8 mouse cellular contexts compared by ENCODE assay signal in the genomic region with DNA sequence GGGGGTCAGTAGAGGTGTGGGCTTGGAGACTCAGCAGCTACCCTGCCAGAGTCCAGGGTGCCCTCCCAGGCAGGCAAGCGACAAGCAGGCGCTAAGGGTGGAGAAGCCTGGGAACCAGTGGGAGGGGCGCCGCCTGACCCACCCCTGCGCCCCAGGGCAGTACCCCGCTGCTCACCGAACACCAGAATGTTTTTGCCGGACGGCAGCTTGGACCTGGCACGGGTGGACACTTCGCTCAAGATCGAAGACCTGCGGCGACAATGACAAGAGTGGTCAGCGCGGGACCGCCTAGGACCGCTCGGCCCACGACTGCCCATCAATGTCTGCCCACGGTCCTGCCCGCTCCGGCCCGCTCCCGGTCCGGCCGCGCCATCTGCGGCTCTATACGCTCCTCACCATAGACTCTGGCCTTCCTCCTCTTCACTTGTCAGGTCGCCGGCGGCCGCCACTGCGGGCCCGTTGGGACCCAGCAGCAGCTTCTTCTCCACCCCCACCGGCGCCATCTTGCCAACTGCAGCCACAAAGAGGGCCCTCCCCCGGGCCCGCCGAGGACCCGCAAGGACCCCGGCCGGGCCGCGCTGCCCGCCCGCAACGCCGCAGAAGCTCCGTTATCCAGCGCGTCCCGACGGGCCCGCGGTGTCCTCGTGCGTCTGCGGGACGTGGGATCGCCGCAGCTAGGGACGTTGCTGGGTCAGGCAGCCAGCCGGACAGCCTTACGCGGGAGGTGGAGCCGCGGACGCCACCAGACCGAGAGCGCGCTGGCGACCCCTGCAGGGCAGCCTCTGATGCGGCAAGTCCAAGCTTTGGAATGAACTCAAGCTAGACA. TPM values are rescaled to one million over a fixed set of nuclear protein-coding genes. Genes with fewer than 3 reads are reported as not detected.
DNase-seq lines count a peak whose midpoint lies in the region; ATAC-seq lines count a peak whose summit lies in the region.

TSS of gene Dync1li2 (minus strand) at position 749 of the 826 bp plus-strand sequence.

- DNase-seq in adipocyte (ENCODE audit: low spot score) = peak; percentile 90
- peak; percentile 92 for DNase-seq in embryo, embryonic 10 days (ENCODE audit: low spot score)
- DNase-seq in gastrocnemius, postnatal 14 days = peak; percentile 92
- peak; percentile 93 for DNase-seq in left cerebral cortex, postnatal 14 days (ENCODE audit: low spot score in 2 of 2)
- peak; percentile 91 for DNase-seq in mesoderm, embryonic 11.5 days (ENCODE audit: low read depth, low spot score)
- peak; percentile 82 to 88 for DNase-seq in right cerebral cortex, postnatal 36 days (ENCODE audit: low spot score in 2 of 2)
- peak; percentile 90 for DNase-seq in yolk sac, embryonic 10.5 days (ENCODE audit: low spot score)

- peak; percentile 93 for ATAC-seq in inflammation-experienced regulatory T-cells, adult 6 months

- intact Hi-C loops in gastrocnemius, postnatal 14 days (cut with DNase I; ENCODE audit: low total_unique reads) = loop anchor here (2.0 kb wide), 1 partner anchor 98 kb away; no protein-coding TSS in a partner anchor
- intact Hi-C loops in left cerebral cortex, postnatal 14 days (cut with DNase I) = loop anchor here (2.0 to 5.0 kb wide), 3 partner anchors 65 to 190 kb away; partner anchors contain the start of genes Cklf and Terb1

RNA-seq across cellular contexts. Expression of gene Dync1li2, which starts in this region (rescaled TPM):
- total RNA-seq in gastrocnemius, postnatal 14 days (2021) = 100 to 1,000 TPM in 1 of 2 experiments, 10 to 100 TPM in 1; 99.3 to 104 TPM
- polyA plus RNA-seq in inflammation-experienced regulatory T-cells, adult 6 months (2017; shearing (Covaris generic)) = 10 to 100 TPM; 23.7 to 32.8 (median 31.2) TPM
- total RNA-seq in left cerebral cortex, postnatal 14 days (2021) = 100 to 1,000 TPM; 254 to 257 TPM

Comparison
In these comparisons a context has a peak if more than half of its experiments do, and no peak if none do; other contexts are left out.
1. Peak in every context shown above with its lines: DNase-seq and ATAC-seq.